Mouse (Mus musculus) testis, adult 2 months (tissue): ENCODE data around the gene Tmem151a.

Source experiments
- CTCF ChIP-seq: fragments of 200-500 bp; IDR thresholded peaks from 2 replicates; pipeline ENCODE4 v1.5.1; 2012; ENCODE audit warnings: low read depth, mild to moderate bottlenecking, inconsistent platforms, low read length, moderate library complexity; ENCODE audit not compliant: control insufficient read depth, insufficient read depth, insufficient replicate concordance
- POLR2A ChIP-seq: fragments of 200-500 bp; IDR thresholded peaks from 2 replicates; pipeline ENCODE4 v1.6.1; 2012; ENCODE audit warnings: low read depth, mild to moderate bottlenecking, inconsistent platforms, low read length, moderate library complexity; ENCODE audit not compliant: control insufficient read depth

GRCm38 (mm10) chr19:5079279-5079678 lies 6.1 kb downstream of the Tmem151a start:
- TF ChIP-seq CTCF, result no peak
- TF ChIP-seq POLR2A, result no peak
